Mouse (Mus musculus) cerebellum, postnatal 14 days (tissue): ENCODE measurements at regions not wholly inside any gene's neighbourhood (a gene's known extent, or its start where the extent isn't known, plus 50 kb on each side); places are given as distances from the start of the nearest gene placed in this dataset.

ENCODE experiments used
- DNase-seq, 2 experiments: peaks; one replicate each; pipeline ENCODE4 v3.0.0; 2021; ENCODE audit warnings: mixed read lengths in 2 of 2

DNA sequence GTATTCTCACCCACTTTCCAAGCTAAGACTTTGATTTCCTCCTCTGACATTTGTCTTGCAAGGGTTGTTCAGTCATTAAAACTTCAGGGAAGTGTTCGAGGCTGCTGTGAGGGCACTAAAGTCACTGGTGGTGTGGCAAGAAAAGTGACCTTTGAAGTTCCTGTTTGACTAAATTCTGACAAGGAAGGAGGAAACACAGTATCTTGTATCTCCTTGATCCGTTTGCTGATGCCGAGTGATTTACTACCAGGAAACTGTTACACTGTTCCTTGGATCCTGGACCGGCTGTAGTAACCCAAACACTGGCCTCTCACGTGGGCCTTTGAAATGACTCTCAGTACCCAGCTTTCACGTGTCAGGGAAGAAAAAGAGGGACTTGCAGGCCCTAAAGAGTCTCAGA is 53.5 kb upstream of the Ralgapa2 start:
- no peak for DNase-seq

DNA sequence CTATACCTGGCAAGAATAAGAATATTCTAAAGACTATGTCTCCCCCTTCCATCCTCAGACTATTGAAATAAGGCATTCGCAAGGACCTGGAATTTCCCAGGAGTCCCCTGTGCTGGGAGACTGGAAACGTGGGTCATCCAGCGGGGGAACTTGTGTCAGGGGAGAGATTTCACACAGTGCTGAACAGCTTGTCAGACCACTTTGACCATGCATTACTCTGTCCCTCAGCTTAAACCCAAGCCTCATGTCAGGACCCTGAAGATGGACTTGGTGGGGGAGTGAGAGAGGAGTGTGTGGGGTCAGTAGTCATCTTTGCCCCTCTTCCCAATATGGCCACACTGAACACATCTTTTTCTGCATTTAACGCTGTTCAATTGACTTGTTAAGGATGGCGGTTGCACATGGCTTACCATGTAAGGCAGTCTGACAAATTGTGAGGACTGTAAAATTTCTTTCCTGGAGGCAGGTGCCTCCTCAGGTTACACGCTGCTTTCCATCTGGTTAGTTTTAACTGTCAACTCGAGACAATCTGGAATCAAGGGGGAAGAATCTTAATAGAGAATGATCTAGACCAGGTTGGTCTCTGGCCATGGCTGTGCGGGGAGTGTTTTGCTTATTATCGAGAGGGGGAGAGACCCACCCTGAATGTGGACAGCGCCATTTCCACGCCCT is 56.2 kb upstream of the Ralgapa2 start:
- no peak for DNase-seq

GRCm38 (mm10) chr2:146571036-146571435 is 58.9 kb upstream of the Ralgapa2 start:
- DNase-seq: no peak

- DNase-seq: no peak
Measured at GRCm38 (mm10) chr2:146571857-146572256, 59.7 kb upstream of the Ralgapa2 start.

DNA sequence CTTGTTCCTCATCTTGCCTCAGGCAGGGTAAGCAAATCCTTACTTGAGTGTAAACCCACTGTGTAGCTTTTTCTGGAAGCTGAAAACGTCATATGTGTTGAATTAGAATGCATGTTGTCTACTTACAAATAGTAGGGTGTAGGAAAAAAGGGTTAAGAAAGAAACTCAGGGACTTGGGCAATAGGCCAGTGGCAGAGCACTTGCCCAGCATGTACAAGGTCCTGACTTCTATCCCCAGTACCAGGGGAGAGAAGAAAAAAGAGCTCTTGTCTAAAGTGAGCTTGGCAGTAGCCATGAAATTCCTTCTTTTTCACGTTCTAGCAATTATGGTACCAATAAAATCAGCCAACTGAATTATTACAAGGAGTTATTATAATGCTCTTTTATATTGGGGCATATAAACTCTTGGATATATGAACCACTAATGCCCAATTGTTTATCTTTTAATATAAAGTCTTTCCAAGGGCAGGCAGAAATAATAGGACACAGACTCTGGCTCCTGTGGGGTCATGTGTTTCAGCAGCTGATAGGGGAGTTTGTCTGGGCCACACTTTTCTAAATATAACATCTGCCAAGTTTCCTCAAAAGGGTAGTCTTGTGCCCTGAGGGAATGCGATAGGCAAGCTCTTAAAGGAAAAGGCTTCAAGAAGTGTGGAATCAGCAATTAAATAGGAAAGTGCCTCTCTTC is 63.6 kb upstream of the Ralgapa2 start:
- DNase-seq: no peak

- DNase-seq: no peak
Measured at GRCm38 (mm10) chr2:146576298-146576905, 64.3 kb upstream of the Ralgapa2 start.

DNA sequence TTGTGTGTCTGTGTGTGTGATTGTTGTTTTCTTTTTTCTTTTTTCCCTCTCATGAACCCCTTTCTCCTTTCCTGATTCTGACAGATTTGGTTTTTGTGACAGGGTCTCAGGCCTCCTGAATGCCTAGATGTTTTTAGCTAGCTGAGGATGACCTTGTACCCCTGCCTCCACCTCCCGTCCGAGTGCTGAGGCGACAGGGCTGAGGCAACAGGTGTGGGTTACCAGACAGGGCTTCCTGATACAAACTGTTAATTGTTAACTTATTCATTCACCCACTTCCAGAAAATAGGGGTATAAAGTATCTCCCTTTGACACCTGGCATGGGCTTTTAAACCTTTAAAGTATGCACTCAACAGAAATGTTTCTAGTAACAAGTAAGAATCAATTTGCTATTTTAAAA is 65.0 kb upstream of the Ralgapa2 start:
- no peak for DNase-seq

- DNase-seq: no peak
Measured at GRCm38 (mm10) chr2:146581220-146581619, 69.1 kb upstream of the Ralgapa2 start.

GRCm38 (mm10) chr2:146583807-146584388 is 71.8 kb upstream of the Ralgapa2 start:
- DNase-seq: no peak

GRCm38 (mm10) chr2:146586381-146586780 is 74.2 kb upstream of the Ralgapa2 start:
- no peak for DNase-seq

- no peak for DNase-seq
Measured at GRCm38 (mm10) chr2:146586981-146587380, 74.8 kb upstream of the Ralgapa2 start.

- no peak for DNase-seq
Measured at GRCm38 (mm10) chr2:146589860-146590259, 77.7 kb upstream of the Ralgapa2 start.

DNA sequence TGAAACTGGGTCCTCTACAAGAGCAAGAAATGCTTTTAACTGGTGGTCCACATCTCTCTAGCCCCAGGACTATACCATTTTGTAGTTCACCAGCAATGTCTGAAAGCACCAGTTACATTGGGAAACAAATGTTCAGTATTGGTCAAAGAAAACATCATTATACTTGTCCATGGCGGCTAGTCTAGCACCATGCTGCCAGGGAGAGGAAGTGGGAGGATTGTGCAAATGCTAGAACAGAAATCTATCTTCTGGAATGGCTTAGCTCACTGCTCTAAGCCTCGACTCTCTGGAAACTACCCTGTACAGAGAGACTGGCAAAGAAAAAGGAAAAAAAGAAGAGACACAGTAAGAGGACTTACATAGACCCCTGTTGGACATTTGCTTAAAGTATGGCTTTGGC is 81.1 kb upstream of the Ralgapa2 start:
- no peak for DNase-seq

DNA sequence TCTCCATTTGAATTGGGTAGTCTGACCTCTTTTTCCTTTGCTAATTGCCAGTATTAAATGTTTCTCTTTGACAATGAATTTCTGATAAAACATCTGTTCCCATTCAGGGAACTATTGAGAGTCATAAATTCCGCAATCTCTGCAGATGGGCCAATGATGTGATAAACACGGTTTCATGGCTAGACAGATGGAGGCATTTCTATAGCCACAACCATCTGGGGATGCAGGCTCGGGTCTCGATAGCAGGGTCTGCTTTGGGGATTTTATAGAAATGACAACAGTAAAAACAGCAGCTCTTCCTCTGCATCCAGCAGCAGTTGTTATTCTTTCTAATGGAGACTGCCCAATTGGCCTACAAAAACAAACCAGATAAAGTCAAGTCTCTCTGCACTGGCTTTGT is 82.1 kb upstream of the Ralgapa2 start:
- DNase-seq: no peak

DNA sequence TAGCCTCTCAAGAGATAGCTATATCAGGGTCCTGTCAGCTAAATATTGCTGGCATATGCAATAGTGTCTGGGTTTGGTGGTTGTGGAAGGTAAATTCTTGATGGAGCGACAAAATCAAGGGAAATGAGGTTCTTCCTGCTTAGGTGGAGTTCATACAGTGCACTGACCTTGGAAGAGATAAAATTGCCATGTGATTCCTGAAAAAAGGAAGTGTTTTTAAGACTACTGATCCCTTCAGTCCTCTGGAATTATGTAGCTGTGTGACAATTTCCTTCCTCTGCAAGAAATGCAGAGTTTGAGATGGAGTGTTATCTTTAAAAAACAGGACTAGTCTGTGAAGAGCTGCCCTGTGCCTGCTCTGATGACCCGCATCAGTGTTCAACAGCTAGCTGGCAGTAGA is 83.5 kb upstream of the Ralgapa2 start:
- DNase-seq: no peak

DNA sequence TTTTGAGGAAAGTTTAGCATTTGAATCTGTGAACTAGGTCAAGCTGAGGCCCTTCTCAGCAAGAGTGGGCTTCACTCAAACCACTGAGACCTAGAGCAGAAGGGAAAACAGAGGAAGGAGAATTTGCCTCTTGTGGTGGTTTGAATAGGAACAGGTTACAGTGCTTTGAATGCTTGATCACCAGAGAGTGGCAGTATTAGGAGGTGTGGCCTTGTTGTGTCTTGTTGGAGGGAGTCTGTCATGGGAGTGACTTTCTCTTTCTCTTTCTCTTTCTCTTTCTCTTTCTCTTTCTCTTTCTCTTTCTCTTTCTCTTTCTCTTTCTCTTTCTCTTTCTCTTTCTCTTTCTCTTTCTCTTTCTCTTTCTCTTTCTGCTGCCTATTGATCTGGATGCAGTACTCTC is 94.0 kb upstream of the Ralgapa2 start:
- no peak for DNase-seq

GRCm38 (mm10) chr2:146610896-146611295 is 98.8 kb upstream of the Ralgapa2 start:
- DNase-seq: no peak

- peak; percentile 79 to 86 for DNase-seq
Measured at GRCm38 (mm10) chr2:146611886-146612521, 99.9 kb upstream of the Ralgapa2 start.

- DNase-seq: peak; percentile 70 to 71
Measured at GRCm38 (mm10) chr2:146612522-146613288, 100.6 kb upstream of the Ralgapa2 start.

DNA sequence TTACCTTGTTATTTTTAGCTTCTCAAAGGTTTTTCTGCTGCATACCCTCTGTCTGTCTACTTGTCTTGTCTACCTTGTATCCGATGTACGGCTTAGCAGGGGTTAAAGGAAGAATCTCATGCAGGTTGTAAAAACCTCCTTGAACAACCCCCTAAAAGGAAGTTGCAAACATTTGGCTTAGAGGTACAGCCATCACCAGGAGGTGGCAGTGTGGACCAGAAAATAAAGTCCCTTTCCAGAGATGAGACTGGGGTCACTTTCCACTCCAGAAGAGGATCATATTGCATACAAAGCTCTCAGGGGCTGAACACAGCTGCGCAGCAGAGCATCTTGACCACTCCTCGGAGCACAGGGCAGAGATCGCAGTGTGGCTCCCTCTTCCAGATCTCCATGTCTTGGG is 109.0 kb upstream of the Ralgapa2 start:
- DNase-seq: peak; percentile 38 to 64

GRCm38 (mm10) chr2:146623052-146623451 is 110.9 kb upstream of the Ralgapa2 start:
- DNase-seq: no peak

- DNase-seq: peak; percentile 7 to 8
Measured at GRCm38 (mm10) chr2:146624207-146624606, 112.1 kb upstream of the Ralgapa2 start.
